Mouse (Mus musculus) ES-Bruce4 (cell line): Measurements from ENCODE around the gene Cdh22.

Source experiments
- CTCF ChIP-seq: IDR thresholded peaks from one replicate; pipeline ENCODE4 v1.8.1; 2011; ENCODE audit warnings: low read depth, low read length
- POLR2A ChIP-seq: IDR thresholded peaks from one replicate; pipeline ENCODE4 v1.8.1; 2011; ENCODE audit warnings: low read length; ENCODE audit not compliant: insufficient read depth

GRCm38 (mm10) chr2:165246349-165246748, 11.7 kb upstream of the Cdh22 start:
- TF ChIP-seq CTCF = no peak
- TF ChIP-seq POLR2A = no peak
